7 mouse cellular contexts compared by ENCODE assay signal in genomic region chr6:72361121-72361551, GRCm38 (mm10). TPM values are rescaled to one million over a fixed set of nuclear protein-coding genes. Genes with fewer than 3 reads are reported as not detected.
A peak's percentile ranks its signal among the peaks of the same experiment; 100 is the strongest.
DNase-seq lines count a peak whose midpoint lies in the region; ATAC-seq and TF ChIP-seq lines count a peak whose summit lies in the region.

No protein-coding gene starts in this region.

- 70% methylated on average over 5 of the region's 5 CpGs for WGBS in neural tube, embryonic 11.5 days
- WGBS in forebrain, embryonic 14.5 days: 79% methylated on average over 5 of the region's 5 CpGs
- WGBS in liver, embryonic 13.5 days (ENCODE audit: insufficient replicate concordance): 12% methylated on average over 5 of the region's 5 CpGs

- H3K27me3 ChIP-seq in neural tube, embryonic 11.5 days (ENCODE audit: control insufficient read depth, insufficient read depth, low read length): no peaks in the 10 kb centered on the region
- no peaks in the 10 kb centered on the region for H3K27me3 ChIP-seq in forebrain, embryonic 14.5 days (replicated peaks; ENCODE audit: control insufficient read depth, insufficient read depth, low read length)
- H3K27me3 ChIP-seq in liver, embryonic 13.5 days: peaks cover 14% of the 10 kb centered on the region
- no peaks in the 10 kb centered on the region for H3K27me3 ChIP-seq in testis, adult 2 months (ENCODE audit: control insufficient read depth, insufficient read depth, low read length)

- peak overlapping the region; percentile 85 for H3K4me3 ChIP-seq in neural tube, embryonic 11.5 days (ENCODE audit: low read depth, low read length)
- H3K4me3 ChIP-seq in forebrain, embryonic 14.5 days (ENCODE audit: low read depth, low read length): peak overlapping the region; percentile 55
- H3K4me3 ChIP-seq in liver, embryonic 13.5 days (replicated peaks): peak overlapping the region; percentile 80
- H3K4me3 ChIP-seq in testis, adult 2 months (ENCODE audit: control insufficient read depth, low read depth, low read length): peak overlapping the region; percentile 94

- H3K4me2 ChIP-seq in neural tube, embryonic 11.5 days (ENCODE audit: low read depth): peak overlapping the region; percentile 85; the same call in 1 of the 2 replicates
- H3K4me2 ChIP-seq in forebrain, embryonic 14.5 days (ENCODE audit: low read length): peak overlapping the region; percentile 86
- H3K4me2 ChIP-seq in liver, embryonic 13.5 days: peak overlapping the region; percentile 77

- H3K9me3 ChIP-seq in neural tube, embryonic 11.5 days (ENCODE audit: control insufficient read depth, low read length): no peaks in the 10 kb centered on the region
- H3K9me3 ChIP-seq in forebrain, embryonic 14.5 days (replicated peaks; ENCODE audit: control insufficient read depth, low read length): no peaks in the 10 kb centered on the region
- H3K9me3 ChIP-seq in liver, embryonic 13.5 days (replicated peaks): no peaks in the 10 kb centered on the region

- DNase-seq in neural tube, embryonic 11.5 days (ENCODE audit: low spot score): no peak
- DNase-seq in neural tube, embryonic 10.5 days (ENCODE audit: extremely low spot score, low spot score): no peak
- DNase-seq in forebrain, embryonic 14.5 days (ENCODE audit: low spot score): no peak
- DNase-seq in liver, embryonic 13.5 days: peak; percentile 48
- no peak for DNase-seq in cerebellum, postnatal 14 days
- no peak for DNase-seq in spleen, postnatal 36 days (ENCODE audit: low spot score in 2 of 2)

- no peak overlapping the region for H3K27ac ChIP-seq in neural tube, embryonic 11.5 days (ENCODE audit: low read depth, low read length)
- H3K27ac ChIP-seq in forebrain, embryonic 14.5 days (ENCODE audit: low read depth, low read length): no peak overlapping the region
- peak overlapping the region; percentile 89 for H3K27ac ChIP-seq in liver, embryonic 13.5 days
- peak overlapping the region; percentile 89; the same call in 1 of the 2 replicates for H3K27ac ChIP-seq in testis, adult 2 months (ENCODE audit: control insufficient read depth, insufficient read depth, low read depth, low read length)

- ATAC-seq in neural tube, embryonic 11.5 days (ENCODE audit: insufficient read depth, low FRiP score, low TSS enrichment): no peak
- ATAC-seq in forebrain, embryonic 14.5 days: no peak
- ATAC-seq in liver, embryonic 13.5 days (ENCODE audit: low read depth): no peak

- H3K4me1 ChIP-seq in neural tube, embryonic 11.5 days (ENCODE audit: control insufficient read depth, insufficient read depth, low read length): peaks cover 3% of the 10 kb centered on the region
- H3K4me1 ChIP-seq in forebrain, embryonic 14.5 days (ENCODE audit: control insufficient read depth, insufficient read depth, low read length): peaks cover 7% of the 10 kb centered on the region
- H3K4me1 ChIP-seq in liver, embryonic 13.5 days (replicated peaks): peaks cover 68% of the 10 kb centered on the region
- H3K4me1 ChIP-seq in testis, adult 2 months (ENCODE audit: control insufficient read depth, insufficient read depth, low read length): peaks cover 13% of the 10 kb centered on the region

- peak overlapping the region; percentile 73 for H3K9ac ChIP-seq in neural tube, embryonic 11.5 days (ENCODE audit: low read length)
- no peak overlapping the region; the same call in 1 of the 2 replicates for H3K9ac ChIP-seq in forebrain, embryonic 14.5 days (ENCODE audit: low read length)
- H3K9ac ChIP-seq in liver, embryonic 13.5 days: peak overlapping the region; percentile 83

- TF ChIP-seq POLR2A in testis, adult 2 months (IDR thresholded peaks at IDR 0.05; ENCODE audit: control insufficient read depth, low read depth, low read length): no peak

- peaks cover 4% of the 10 kb centered on the region; the same call in 1 of the 2 replicates for H3K36me3 ChIP-seq in neural tube, embryonic 11.5 days (ENCODE audit: control insufficient read depth, insufficient read depth, low read length)
- peaks cover 24% of the 10 kb centered on the region for H3K36me3 ChIP-seq in forebrain, embryonic 14.5 days (ENCODE audit: control insufficient read depth, insufficient read depth, low read length)
- H3K36me3 ChIP-seq in liver, embryonic 13.5 days: peaks cover 35% of the 10 kb centered on the region
- peaks cover 2% of the 10 kb centered on the region; the same call in 1 of the 2 replicates for H3K36me3 ChIP-seq in testis, adult 2 months (ENCODE audit: control insufficient read depth, insufficient read depth, low read length)

- no peak for TF ChIP-seq CTCF in testis, adult 2 months (IDR thresholded peaks at IDR 0.05; ENCODE audit: control insufficient read depth, insufficient read depth, insufficient replicate concordance, low read depth, low read length)

RNA-seq across cellular contexts. Expression of gene Rnf181, which starts 5.6 kb away (rescaled TPM):
- 106 and 114 TPM in 2 replicates for polyA plus RNA-seq in neural tube, embryonic 11.5 days (2014; fragmentation: Nextera tagmentation; extraction: Ambion mirVana)
- polyA plus RNA-seq in forebrain, embryonic 14.5 days (2014; fragmentation: Nextera tagmentation; extraction: Ambion mirVana): 123 and 129 TPM in 2 replicates
- 76.9 and 82.6 TPM in 2 replicates for polyA plus RNA-seq in liver, embryonic 13.5 days (2015; fragmentation: Nextera tagmentation; extraction: Ambion mirVana)
- 284 and 298 TPM in 2 replicates for polyA plus RNA-seq in testis, adult 2 months (2012; rRNA removed)

RNA-seq across cellular contexts. Expression of gene Tmem150a, which starts 5.9 kb away (rescaled TPM):
- 9.3 and 12.4 TPM in 2 replicates for polyA plus RNA-seq in neural tube, embryonic 11.5 days (2014; fragmentation: Nextera tagmentation; extraction: Ambion mirVana)
- polyA plus RNA-seq in forebrain, embryonic 14.5 days (2014; fragmentation: Nextera tagmentation; extraction: Ambion mirVana): 19.3 and 21.3 TPM in 2 replicates
- 32.5 and 37.9 TPM in 2 replicates for polyA plus RNA-seq in liver, embryonic 13.5 days (2015; fragmentation: Nextera tagmentation; extraction: Ambion mirVana)
- polyA plus RNA-seq in testis, adult 2 months (2012; rRNA removed): 6.6 and 8.7 TPM in 2 replicates

RNA-seq across cellular contexts. Expression of gene 0610030E20Rik, which starts 14.0 kb away (rescaled TPM):
- polyA plus RNA-seq in neural tube, embryonic 11.5 days (2014; fragmentation: Nextera tagmentation; extraction: Ambion mirVana): 17.4 TPM in 2 replicates
- polyA plus RNA-seq in forebrain, embryonic 14.5 days (2014; fragmentation: Nextera tagmentation; extraction: Ambion mirVana): 12.0 and 17.9 TPM in 2 replicates
- polyA plus RNA-seq in liver, embryonic 13.5 days (2015; fragmentation: Nextera tagmentation; extraction: Ambion mirVana): 14.5 and 17.7 TPM in 2 replicates
- polyA plus RNA-seq in testis, adult 2 months (2012; rRNA removed): 19.6 and 21.5 TPM in 2 replicates

RNA-seq across cellular contexts. Expression of gene Usp39, which starts 16.2 kb away (rescaled TPM):
- polyA plus RNA-seq in neural tube, embryonic 11.5 days (2014; fragmentation: Nextera tagmentation; extraction: Ambion mirVana): 95.7 and 104 TPM in 2 replicates
- 72.7 and 76.3 TPM in 2 replicates for polyA plus RNA-seq in forebrain, embryonic 14.5 days (2014; fragmentation: Nextera tagmentation; extraction: Ambion mirVana)
- polyA plus RNA-seq in liver, embryonic 13.5 days (2015; fragmentation: Nextera tagmentation; extraction: Ambion mirVana): 52.6 and 60.6 TPM in 2 replicates
- 29.0 and 29.3 TPM in 2 replicates for polyA plus RNA-seq in testis, adult 2 months (2012; rRNA removed)

RNA-seq across cellular contexts. Expression of gene Vamp5, which starts 19.1 kb away (rescaled TPM):
- 13.4 and 16.3 TPM in 2 replicates for polyA plus RNA-seq in neural tube, embryonic 11.5 days (2014; fragmentation: Nextera tagmentation; extraction: Ambion mirVana)
- polyA plus RNA-seq in forebrain, embryonic 14.5 days (2014; fragmentation: Nextera tagmentation; extraction: Ambion mirVana): 13.8 and 17.7 TPM in 2 replicates
- 99.0 and 99.7 TPM in 2 replicates for polyA plus RNA-seq in liver, embryonic 13.5 days (2015; fragmentation: Nextera tagmentation; extraction: Ambion mirVana)
- 25.8 and 26.6 TPM in 2 replicates for polyA plus RNA-seq in testis, adult 2 months (2012; rRNA removed)

Comparison
In these comparisons a context has a peak if more than half of its experiments do, and no peak if none do; other contexts are left out.
1. H3K27ac ChIP-seq: peak in liver, embryonic 13.5 days (single experiment) and testis, adult 2 months (single experiment); none in neural tube, embryonic 11.5 days (single experiment) and forebrain, embryonic 14.5 days (single experiment).
2. Peak in every context shown above with its lines, with median percentiles within 50 percentile points of each other: H3K4me2 ChIP-seq and H3K4me3 ChIP-seq.